Mouse (Mus musculus) T-helper 1 cell (primary cell): Measurements from ENCODE around the gene Dyrk1b.
"Not testable (repeated sequence)": the region's sequence is repeated elsewhere in the genome, so short reads cannot be mapped to it uniquely, and the experiment has no call there.

ENCODE experiments used
- in situ Hi-C: fragments of 300-600 bp; cut with MboI, MseI; formaldehyde crosslinking; loops from one replicate; pipeline ENCODE4 v1.15.1; 2025; ENCODE audit warnings: high pct_unique_total_duplicates

The Dyrk1b gene

GRCm38 (mm10) chr7:28179228-28179627 is at the start of gene Dyrk1b:
Gene Dyrk1b (plus strand): TSS chr7:28179469.
- in situ Hi-C loops = no loop called here

GRCm38 (mm10) chr7:28137613-28138012 is 41.7 kb upstream of the Dyrk1b start:
- in situ Hi-C loops = no loop called here

GRCm38 (mm10) chr7:28148263-28148662 is 31.0 kb upstream of the Dyrk1b start:
- in situ Hi-C loops = no loop called here

- in situ Hi-C loops = no loop called here
These were observed 29.4 kb upstream of the Dyrk1b start for GRCm38 (mm10) chr7:28149841-28150240.

GRCm38 (mm10) chr7:28151584-28152221 is 27.6 kb upstream of the Dyrk1b start:
- in situ Hi-C loops = no loop called here

- in situ Hi-C loops = not testable (repeated sequence)
These were observed 25.7 kb upstream of the Dyrk1b start for GRCm38 (mm10) chr7:28153595-28153994.

- in situ Hi-C loops = loop anchor here (5.0 kb wide), 1 partner anchor 52 kb away; no protein-coding TSS in a partner anchor
These were observed 20.0 kb upstream of the Dyrk1b start for GRCm38 (mm10) chr7:28159292-28159691.

GRCm38 (mm10) chr7:28159893-28160292 is 19.4 kb upstream of the Dyrk1b start:
- in situ Hi-C loops = loop anchor here (5.0 kb wide), 2 partner anchors 53 to 108 kb away; partner anchors contain the start of gene Psmc4

GRCm38 (mm10) chr7:28161163-28161749 is 18.0 kb upstream of the Dyrk1b start:
- in situ Hi-C loops = loop anchor here (5.0 kb wide), 1 partner anchor 109 kb away; the partner anchor contains the start of gene Psmc4

- in situ Hi-C loops = no loop called here
These were observed 13.9 kb upstream of the Dyrk1b start for GRCm38 (mm10) chr7:28165406-28165805.

- in situ Hi-C loops = no loop called here
These were observed 10.8 kb upstream of the Dyrk1b start for GRCm38 (mm10) chr7:28168320-28169115.

GRCm38 (mm10) chr7:28169489-28170422 is 9.5 kb upstream of the Dyrk1b start, which contains the start of gene Fbl:
Gene Fbl (plus strand): TSS chr7:28169710.
- in situ Hi-C loops = no loop called here

- in situ Hi-C loops = no loop called here
These were observed 3.9 kb upstream of the Dyrk1b start for GRCm38 (mm10) chr7:28175358-28175757.

GRCm38 (mm10) chr7:28179741-28180377 is 590 bp downstream of the Dyrk1b start:
- in situ Hi-C loops = no loop called here

GRCm38 (mm10) chr7:28180890-28181289 is 1.6 kb downstream of the Dyrk1b start:
- in situ Hi-C loops = no loop called here

GRCm38 (mm10) chr7:28181376-28181775 is 2.1 kb downstream of the Dyrk1b start:
- in situ Hi-C loops = no loop called here

GRCm38 (mm10) chr7:28182320-28182719 is 3.1 kb downstream of the Dyrk1b start:
- in situ Hi-C loops = no loop called here

GRCm38 (mm10) chr7:28185884-28186283 is 6.6 kb downstream of the Dyrk1b start:
- in situ Hi-C loops = no loop called here

- in situ Hi-C loops = no loop called here
These were observed 7.4 kb downstream of the Dyrk1b start for GRCm38 (mm10) chr7:28186631-28187030.

- in situ Hi-C loops = no loop called here
These were observed 12.2 kb downstream of the Dyrk1b start for GRCm38 (mm10) chr7:28191489-28191888.

- in situ Hi-C loops = no loop called here
These were observed 12.6 kb downstream of the Dyrk1b start for GRCm38 (mm10) chr7:28191903-28192302.
